Mouse (Mus musculus) T-helper 1 cell (primary cell): ENCODE data around the gene Oip5.
"Not testable (repeated sequence)": the region's sequence is repeated elsewhere in the genome, so short reads cannot be mapped to it uniquely, and the experiment has no call there.

Experiments
- in situ Hi-C: fragments of 300-600 bp; cut with MboI, MseI; formaldehyde crosslinking; loops from one replicate; pipeline ENCODE4 v1.15.1; 2025; ENCODE audit warnings: high pct_unique_total_duplicates

The Oip5 gene

GRCm38 (mm10) chr2:119618199-119618982 is at the start of gene Oip5, which contains the start of gene Nusap1:
Oip5 (minus strand) TSS chr2:119618469.
Nusap1 (plus strand) TSS chr2:119618298.
- in situ Hi-C loops, result no loop called here

GRCm38 (mm10) chr2:119665744-119666143 is 47.5 kb upstream of the Oip5 start:
- in situ Hi-C loops, result not testable (repeated sequence)

- in situ Hi-C loops, result no loop called here
Measured at GRCm38 (mm10) chr2:119662220-119663182, 44.2 kb upstream of the Oip5 start, which contains the start of gene Ndufaf1. Ndufaf1 (minus strand) TSS chr2:119662827.

- in situ Hi-C loops, result no loop called here
Measured at GRCm38 (mm10) chr2:119644254-119644653, 26.0 kb upstream of the Oip5 start.

GRCm38 (mm10) chr2:119641214-119641912 is 23.1 kb upstream of the Oip5 start:
- in situ Hi-C loops, result no loop called here

GRCm38 (mm10) chr2:119636781-119637180 is 18.5 kb upstream of the Oip5 start:
- in situ Hi-C loops, result no loop called here

- in situ Hi-C loops, result no loop called here
Measured at GRCm38 (mm10) chr2:119621302-119621701, 3.0 kb upstream of the Oip5 start.

- in situ Hi-C loops, result not testable (repeated sequence)
Measured at GRCm38 (mm10) chr2:119619002-119619401, 733 bp upstream of the Oip5 start.

GRCm38 (mm10) chr2:119617841-119618198 is 449 bp downstream of the Oip5 start:
- in situ Hi-C loops, result no loop called here

- in situ Hi-C loops, result no loop called here
Measured at GRCm38 (mm10) chr2:119607023-119607422, 11.2 kb downstream of the Oip5 start.

- in situ Hi-C loops, result no loop called here
Measured at GRCm38 (mm10) chr2:119605361-119605973, 12.8 kb downstream of the Oip5 start.

- in situ Hi-C loops, result no loop called here
Measured at GRCm38 (mm10) chr2:119603909-119604308, 14.4 kb downstream of the Oip5 start.

GRCm38 (mm10) chr2:119602488-119602887 is 15.8 kb downstream of the Oip5 start:
- in situ Hi-C loops, result no loop called here

- in situ Hi-C loops, result not testable (repeated sequence)
Measured at GRCm38 (mm10) chr2:119601575-119601974, 16.7 kb downstream of the Oip5 start.

GRCm38 (mm10) chr2:119601027-119601426 is 17.2 kb downstream of the Oip5 start:
- in situ Hi-C loops, result no loop called here

GRCm38 (mm10) chr2:119596781-119597330 is 21.4 kb downstream of the Oip5 start:
- in situ Hi-C loops, result no loop called here

- in situ Hi-C loops, result no loop called here
Measured at GRCm38 (mm10) chr2:119595308-119595707, 23.0 kb downstream of the Oip5 start.

- in situ Hi-C loops, result no loop called here
Measured at GRCm38 (mm10) chr2:119594113-119594981, 23.9 kb downstream of the Oip5 start.

GRCm38 (mm10) chr2:119593765-119594112 is 24.5 kb downstream of the Oip5 start:
- in situ Hi-C loops, result no loop called here

- in situ Hi-C loops, result no loop called here
Measured at GRCm38 (mm10) chr2:119591247-119591646, 27.0 kb downstream of the Oip5 start.
